Mouse (Mus musculus) ES-E14 (cell line): ENCODE results near the gene Olfr1413.

Source experiments
- CHD2 ChIP-seq: IDR thresholded peaks from 2 replicates; pipeline ENCODE4 v1.6.1; 2014; ENCODE audit warnings: mild to moderate bottlenecking, low read depth, low read length, inconsistent platforms
- HCFC1 ChIP-seq: IDR thresholded peaks from 2 replicates; pipeline ENCODE4 v1.6.1; 2012; ENCODE audit warnings: low read length, inconsistent platforms, borderline replicate concordance; ENCODE audit not compliant: insufficient read depth
- MAFK ChIP-seq: IDR thresholded peaks from 2 replicates; pipeline ENCODE4 v1.6.1; 2014; ENCODE audit warnings: mild to moderate bottlenecking, low read depth, low read length, inconsistent platforms; ENCODE audit not compliant: insufficient read depth
- ZC3H11A ChIP-seq: IDR thresholded peaks from 2 replicates; pipeline ENCODE4 v1.6.1; 2012; ENCODE audit warnings: low read depth, mild to moderate bottlenecking, inconsistent platforms, low read length, borderline replicate concordance

- TF ChIP-seq ZC3H11A (no peak), CHD2 (no peak), MAFK (no peak), HCFC1 (no peak)
Observed at GRCm38 (mm10) chr1:92585479-92585878, 14.4 kb downstream of the Olfr1413 start, which contains the start of gene Olfr1412.
